Mouse (Mus musculus) lung, adult 18-20 months (tissue): ENCODE results near the gene Pnp.
"Not testable (repeated sequence)": the region's sequence is repeated elsewhere in the genome, so short reads cannot be mapped to it uniquely, and the experiment has no call there.

Source experiments
- DNase-seq, 2 experiments: peaks; one replicate each; pipeline ENCODE4 v3.0.0; 2022; ENCODE audit warnings: mixed read lengths in 2 of 2

Pnp gene

GRCm38 (mm10) chr14:50930754-50931492 is at the start of gene Pnp, which contains the start of gene Pip4p1:
Pnp (plus strand) TSS chr14:50931082.
Pip4p1 (minus strand) TSS chr14:50930856.
- peak; percentile 100 for DNase-seq

- DNase-seq, result no peak
Observed at GRCm38 (mm10) chr14:50891621-50892020, 39.3 kb upstream of the Pnp start.

DNA sequence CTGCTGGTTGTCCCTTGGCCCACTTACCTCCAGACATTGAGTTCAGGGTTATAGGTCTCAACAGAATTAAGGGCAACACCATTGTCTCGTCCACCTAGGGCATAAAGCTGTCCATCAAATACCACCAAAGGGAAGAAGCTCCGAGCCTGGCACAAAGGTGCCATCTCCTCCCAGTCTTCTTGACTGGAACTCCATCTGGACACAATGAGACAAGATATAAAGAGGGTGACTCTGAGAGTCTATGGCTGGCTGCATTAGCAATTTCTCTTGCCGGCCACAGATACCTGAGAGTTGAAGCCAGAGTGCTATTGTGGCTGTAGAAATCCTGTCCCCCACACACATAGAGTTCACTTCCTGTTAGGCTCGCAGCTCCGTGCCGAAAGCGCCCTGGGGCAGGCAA is 38.8 kb upstream of the Pnp start:
- no peak for DNase-seq

DNA sequence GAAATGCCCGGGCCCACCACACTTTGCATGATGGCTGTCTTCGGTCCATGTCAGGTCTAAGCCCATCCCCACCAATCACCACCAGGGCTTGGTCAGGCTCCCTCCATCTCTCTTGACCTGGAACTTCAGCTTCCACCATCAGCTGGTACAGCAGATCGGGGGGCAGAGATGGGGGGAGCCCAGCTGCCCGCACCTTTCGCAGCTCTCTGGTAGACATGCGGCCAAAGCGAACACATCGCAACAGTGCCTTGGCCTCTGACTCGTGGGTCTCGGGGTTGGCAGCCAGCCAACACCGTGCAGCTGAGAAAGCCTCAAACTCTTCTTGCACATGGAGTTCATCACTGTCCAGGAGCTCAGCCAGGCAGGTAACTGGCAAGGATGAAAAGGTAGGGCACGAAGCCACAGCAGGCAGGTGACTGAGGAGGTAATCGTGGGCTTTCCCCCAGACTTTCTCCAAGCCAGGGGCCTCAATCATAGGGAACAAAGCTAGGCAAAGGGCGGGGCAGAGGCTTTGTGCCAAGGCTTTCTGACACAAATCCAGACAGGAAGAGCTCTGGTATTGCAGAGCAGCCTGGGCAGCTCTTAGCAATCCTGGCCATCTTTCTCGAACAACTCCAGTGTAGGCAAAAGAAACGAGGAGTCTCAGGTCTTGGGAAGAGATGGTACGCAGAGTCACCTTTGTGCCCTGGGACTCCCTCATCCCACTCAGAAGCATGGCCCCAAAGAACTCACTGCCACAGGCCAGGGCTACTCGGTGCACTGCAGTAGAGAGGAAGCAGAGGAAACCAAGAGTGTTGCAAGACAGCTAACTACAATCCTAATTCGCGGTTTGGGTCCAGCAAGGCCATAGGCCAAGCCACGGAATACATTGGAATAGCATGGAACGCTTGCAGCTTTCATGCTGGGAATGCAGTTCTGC is 38.1 kb upstream of the Pnp start:
- DNase-seq, result peak; percentile 50 to 57

DNA sequence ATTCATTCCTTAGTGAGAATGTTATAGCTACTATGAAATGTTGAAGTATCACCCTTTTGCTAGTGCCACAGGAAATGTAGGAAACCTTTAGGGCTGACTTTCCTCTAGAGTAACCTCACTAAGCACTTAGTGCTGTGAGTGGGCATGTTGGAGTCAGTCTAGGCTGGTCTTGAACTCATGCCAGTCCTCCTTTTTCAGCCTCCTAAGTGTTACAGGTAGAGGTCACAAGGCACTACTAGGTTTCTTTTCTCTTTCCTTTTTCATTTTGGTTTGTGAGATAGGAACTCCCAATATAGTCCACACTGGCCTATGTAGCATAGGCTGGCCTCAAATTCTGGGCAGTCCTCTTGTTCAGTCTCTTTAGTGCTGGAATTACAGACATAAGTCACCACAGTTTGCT is 35.5 kb upstream of the Pnp start:
- DNase-seq, result no peak

- DNase-seq, result peak; percentile 60 to 77
Observed at GRCm38 (mm10) chr14:50895985-50896746, 34.7 kb upstream of the Pnp start.

DNA sequence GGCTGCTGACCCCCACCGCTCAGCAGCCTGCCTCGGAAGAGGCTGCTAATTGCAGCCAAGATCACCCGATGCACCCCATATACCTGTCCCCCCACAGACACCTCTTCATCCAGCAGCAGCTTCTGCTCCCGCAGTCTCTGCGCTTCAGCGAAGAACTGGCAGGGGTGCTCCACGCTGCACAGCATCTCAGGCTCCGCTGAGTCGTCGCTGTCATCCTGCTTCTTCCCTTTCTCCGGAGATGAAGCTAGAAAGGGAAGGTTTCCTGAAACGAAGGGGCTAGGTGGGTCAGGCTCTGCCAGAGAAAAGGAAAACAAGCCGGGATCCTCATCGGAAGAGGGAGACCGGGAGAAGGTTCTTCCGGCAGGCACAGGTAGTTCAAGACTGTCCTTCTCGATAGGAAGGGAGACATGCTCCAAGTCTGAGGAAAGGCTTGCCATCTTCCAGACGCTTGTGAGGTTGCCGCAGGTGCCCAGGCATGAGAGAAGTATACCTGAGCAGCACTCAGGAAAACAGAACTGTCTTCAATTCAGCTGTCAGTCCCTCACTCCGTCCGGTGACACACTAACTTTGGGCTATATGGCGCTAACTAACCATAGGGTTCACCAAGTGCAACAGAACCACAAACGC is 34.0 kb upstream of the Pnp start:
- peak in 1 of 2 experiments; percentile 8 for DNase-seq

GRCm38 (mm10) chr14:50897374-50897765 is 33.5 kb upstream of the Pnp start, which contains the start of gene Klhl33:
Klhl33 (minus strand) TSS chr14:50897507.
- DNase-seq, result peak in 1 of 2 experiments; percentile 13

- DNase-seq, result not testable (repeated sequence)
Observed at GRCm38 (mm10) chr14:50897992-50898391, 32.9 kb upstream of the Pnp start.

- DNase-seq, result peak; percentile 35 to 50
Observed at GRCm38 (mm10) chr14:50903973-50904827, 26.7 kb upstream of the Pnp start.

DNA sequence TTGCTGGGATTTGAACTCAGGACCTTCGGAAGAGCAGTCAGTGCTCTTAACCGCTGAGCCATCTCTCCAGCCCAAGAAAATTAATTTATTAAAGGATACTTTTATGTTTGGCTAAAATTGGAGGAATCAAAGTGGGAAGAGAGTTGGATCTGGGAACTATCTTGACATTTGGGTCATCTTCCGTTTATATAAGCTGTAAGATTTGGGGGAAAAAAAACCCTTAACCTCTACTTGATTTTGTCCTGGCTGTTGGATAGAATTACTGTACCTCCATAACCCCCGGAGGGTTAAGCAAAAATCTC is 26.1 kb upstream of the Pnp start:
- no peak for DNase-seq

DNA sequence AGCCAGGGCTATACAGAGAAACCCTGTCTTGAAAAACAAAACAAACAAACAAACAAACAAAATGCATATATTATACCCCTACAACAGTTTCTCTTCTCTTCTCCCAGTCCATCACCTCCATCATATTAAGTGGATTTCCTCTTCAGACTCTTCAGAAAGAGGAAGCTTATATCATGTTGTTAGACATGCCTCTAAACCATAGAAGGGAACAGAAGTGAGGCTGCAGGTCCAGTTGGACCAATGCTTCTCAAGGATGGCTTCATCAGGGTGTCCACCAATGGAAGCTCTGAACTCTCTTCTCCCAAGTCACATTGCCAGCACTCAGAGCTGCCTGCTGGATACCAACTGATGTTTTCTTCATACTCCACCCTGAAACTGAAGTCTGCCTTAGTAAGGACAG is 25.6 kb upstream of the Pnp start:
- not testable (repeated sequence) for DNase-seq

DNA sequence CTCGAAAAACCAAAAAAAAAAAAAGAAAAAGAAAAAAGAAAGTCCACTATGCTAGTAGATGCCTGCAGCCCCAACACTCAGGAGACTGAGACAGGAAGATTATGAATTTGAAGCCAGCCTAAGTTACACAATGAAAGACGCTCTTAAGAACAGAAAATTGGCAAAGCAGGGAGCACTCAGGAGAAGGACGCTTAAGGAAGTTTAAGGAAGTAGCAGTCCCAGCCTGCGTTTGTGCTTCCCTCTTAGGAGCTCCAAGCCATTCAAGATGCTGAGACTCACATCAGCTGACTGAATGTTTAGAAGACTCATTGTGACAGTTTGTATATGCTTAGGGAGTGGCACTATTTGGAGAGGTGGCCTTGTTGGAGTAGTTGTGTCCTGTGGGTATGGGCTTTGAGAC is 22.8 kb upstream of the Pnp start:
- peak in 1 of 2 experiments; percentile 31 for DNase-seq

GRCm38 (mm10) chr14:50911356-50911755 is 19.5 kb upstream of the Pnp start:
- DNase-seq, result no peak

DNA sequence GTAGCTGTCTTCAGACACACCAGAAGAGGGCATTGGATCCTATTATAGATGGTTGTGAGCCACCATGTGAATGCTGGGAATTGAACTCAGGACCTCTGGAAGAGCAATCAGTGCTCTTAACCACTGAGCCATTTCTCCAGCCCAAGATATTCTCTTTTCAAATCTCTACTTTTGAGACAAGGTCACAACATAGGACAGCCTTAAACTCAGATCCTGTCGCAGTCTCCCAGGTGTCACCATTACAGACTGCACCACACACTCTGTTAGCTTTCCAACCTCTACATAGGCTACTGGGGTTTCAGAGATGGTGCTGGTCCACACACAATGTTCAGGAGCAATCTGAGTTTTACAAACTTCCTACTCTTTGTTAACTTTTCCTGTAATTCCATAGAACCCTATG is 7.4 kb upstream of the Pnp start:
- not testable (repeated sequence) for DNase-seq

- peak; percentile 96 to 97 for DNase-seq
Observed at GRCm38 (mm10) chr14:50924281-50925064, 6.4 kb upstream of the Pnp start, which contains the start of the genes Osgep and Apex1. Osgep (minus strand) TSS chr14:50924893. Apex1 (plus strand) TSS chr14:50924968.

- DNase-seq, result no peak
Observed at GRCm38 (mm10) chr14:50925111-50925920, 5.6 kb upstream of the Pnp start.

GRCm38 (mm10) chr14:50927366-50927765 is 3.5 kb upstream of the Pnp start:
- no peak for DNase-seq

- no peak for DNase-seq
Observed at GRCm38 (mm10) chr14:50929951-50930350, 931 bp upstream of the Pnp start.

DNA sequence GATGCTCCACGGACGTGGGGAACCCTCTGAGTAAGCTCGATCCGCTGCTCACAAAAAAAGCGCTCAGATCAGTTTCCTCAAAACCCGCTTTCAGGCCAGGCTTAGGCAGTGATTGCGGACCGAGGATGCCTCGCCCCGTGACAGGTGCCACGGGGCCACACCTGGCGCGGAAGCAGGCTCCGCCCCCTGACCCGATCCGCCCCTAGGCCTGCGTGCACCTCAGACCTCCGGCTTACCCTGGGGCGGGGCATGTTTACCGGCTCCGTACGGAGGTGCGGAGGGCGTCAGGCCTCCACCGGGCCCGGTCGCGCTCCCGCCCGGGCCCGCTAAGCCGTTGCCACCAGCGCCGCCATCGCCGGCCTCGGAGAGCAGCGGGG is 517 bp upstream of the Pnp start:
- DNase-seq, result peak; percentile 76 to 83
